Mouse (Mus musculus) small intestine, adult 2 months (tissue): ENCODE results near the gene Acot9. TPM values are rescaled to one million over a fixed set of nuclear protein-coding genes. Genes with fewer than 3 reads are reported as not detected.

Experiments used
- H3K27ac ChIP-seq: fragments of 200-500 bp; 2 replicates; pipeline ENCODE4 v1.5.1; 2012; ENCODE audit warnings: low read depth, low read length, control low read depth, inconsistent platforms; ENCODE audit not compliant: insufficient read depth
- H3K27me3 ChIP-seq: fragments of 200-500 bp; 2 replicates; pipeline ENCODE4 v1.6.1; 2012; ENCODE audit warnings: mild to moderate bottlenecking, moderate library complexity, low read length, inconsistent platforms; ENCODE audit not compliant: control insufficient read depth, insufficient read depth
- H3K36me3 ChIP-seq: fragments of 200-500 bp; 2 replicates; pipeline ENCODE4 v1.6.1; 2012; ENCODE audit warnings: mild to moderate bottlenecking, low read length, control low read depth, inconsistent platforms; ENCODE audit not compliant: control insufficient read depth, insufficient read depth
- H3K4me1 ChIP-seq: fragments of 200-500 bp; 2 replicates; pipeline ENCODE4 v1.6.1; 2012; ENCODE audit warnings: low read length, inconsistent platforms, mixed read lengths; ENCODE audit not compliant: control insufficient read depth, insufficient read depth, insufficient read length
- H3K4me3 ChIP-seq: fragments of 200-500 bp; 2 replicates; pipeline ENCODE4 v1.5.1; 2012; ENCODE audit warnings: low read depth, mild to moderate bottlenecking, control low read depth, inconsistent platforms, low read length, moderate library complexity
- CTCF ChIP-seq: fragments of 200-500 bp; IDR thresholded peaks from 2 replicates; pipeline ENCODE4 v1.5.1; 2012; ENCODE audit warnings: low read depth, mild to moderate bottlenecking, control low read depth, inconsistent platforms, low read length, moderate library complexity, mixed read lengths; ENCODE audit not compliant: insufficient replicate concordance, insufficient read length; ENCODE audit errors: extremely low read depth
- POLR2A ChIP-seq: fragments of 200-500 bp; IDR thresholded peaks from 2 replicates; pipeline ENCODE4 v1.6.1; 2012; ENCODE audit warnings: low read depth, mild to moderate bottlenecking, control low read depth, inconsistent platforms, low read length, moderate library complexity
- WGBS: fragments of 180-500 bp; shearing (Covaris S2); methylation state at CpG from one replicate; pipeline ENCODE4 v1.1.7; 2018; 5-methylcytosine and 5-hydroxymethylcytosine counted together
- polyA plus RNA-seq: library from polyadenylated mRNA; depleted of rRNA; stranded (reverse); fragments of >200 nt; gene quantifications from 2 replicates; pipeline ENCODE4 v1.2.3, GENCODE M21; 2012; rRNA removed

Acot9 gene
- polyA plus RNA-seq, 1 experiment: 8.0 TPM

GRCm38 (mm10) chrX:155346249-155346648, 84.0 kb downstream of the Acot9 start:
- TF ChIP-seq POLR2A (no peak), CTCF (no peak)
- Histone ChIP-seq H3K4me1 (no peaks in the 10 kb centered on the region), H3K27me3 (no peaks in the 10 kb centered on the region), H3K27ac (no peak overlapping the region), H3K36me3 (no peaks in the 10 kb centered on the region), H3K4me3 (no peak overlapping the region)
- WGBS: 91% methylated on average over 2 of the region's 2 CpGs

Other genes with a start within 250 kb of the Acot9 start
- gene Magea5, start 199.3 kb upstream of the Acot9 start, polyA plus RNA-seq: not detected in 2 replicates
- gene Magea1, start 172.7 kb upstream of the Acot9 start, polyA plus RNA-seq: not detected in 2 replicates
- gene Magea2, start 168.8 kb upstream of the Acot9 start, polyA plus RNA-seq: not detected in 2 replicates
- not detected in 2 replicates for gene Cldn34b2, start 134.0 kb upstream of the Acot9 start, polyA plus RNA-seq
- gene Sat1, start 46.0 kb upstream of the Acot9 start, polyA plus RNA-seq: 6.8 and 12.4 TPM in 2 replicates
- gene Prdx4, start 78.3 kb downstream of the Acot9 start, polyA plus RNA-seq: 33.1 and 60.2 TPM in 2 replicates